Mouse (Mus musculus): ENCODE data around the gene Tor4a. TPM values are rescaled to one million over a fixed set of nuclear protein-coding genes. Genes with fewer than 3 reads are reported as not detected.

The Tor4a gene
- total RNA-seq, 1 experiment from 2014 or later, result 50.0 TPM

GRCm38 (mm10) chr2:25145346-25145745, 51.3 kb downstream of the Tor4a start:
- ATAC-seq (ENCODE audit: extremely low read depth, insufficient number of reproducible peaks, low FRiP score, poor library complexity, severe bottlenecking), result no peak

Other genes with a start within 250 kb of the Tor4a start
- gene Zmynd19, start 247.1 kb downstream of the Tor4a start, total RNA-seq (2017), result 3.6 and 4.5 TPM in 2 replicates
- gene Dph7, start 234.5 kb downstream of the Tor4a start, total RNA-seq (2017), result 10.1 and 11.3 TPM in 2 replicates
- gene Mrpl41, start 221.8 kb downstream of the Tor4a start, total RNA-seq (2017), result 45.7 and 55.7 TPM in 2 replicates
- 194 and 205 TPM in 2 replicates for gene Pnpla7, start 220.9 kb downstream of the Tor4a start, total RNA-seq (2017)
- 21.5 and 22.8 TPM in 2 replicates for gene Nsmf, start 142.5 kb downstream of the Tor4a start, total RNA-seq (2017)
- gene Entpd8, start 116.6 kb downstream of the Tor4a start, total RNA-seq (2017), result not detected in 2 replicates
- not detected in 2 replicates for gene Noxa1, start 101.7 kb downstream of the Tor4a start, total RNA-seq (2017)
- gene Nrarp, start 16.1 kb downstream of the Tor4a start, total RNA-seq (2017), result 1.7 and 3.6 TPM in 2 replicates
- gene Nelfb, start 14.6 kb upstream of the Tor4a start, total RNA-seq (2017), result 95.0 and 104 TPM in 2 replicates
- gene Stpg3, start 17.8 kb upstream of the Tor4a start, total RNA-seq (2017), result not detected in 2 replicates
- not detected in 2 replicates for gene Fam166a, start 21.9 kb upstream of the Tor4a start, total RNA-seq (2017)
- gene Tubb4b, start 27.8 kb upstream of the Tor4a start, total RNA-seq (2017), result 222 and 223 TPM in 2 replicates
- gene Slc34a3, start 37.5 kb upstream of the Tor4a start, total RNA-seq (2017), result not detected in 2 replicates
- gene Rnf224, start 39.9 kb upstream of the Tor4a start, total RNA-seq (2017), result not detected in 2 replicates
- gene Rnf208, start 45.4 kb upstream of the Tor4a start, total RNA-seq (2017), result 0.58 TPM in 1 of 2 replicates, not detected in the other
- gene Cysrt1, start 45.6 kb upstream of the Tor4a start, total RNA-seq (2017), result 1.0 TPM in 1 of 2 replicates, not detected in the other
- 6.1 and 8.7 TPM in 2 replicates for gene AL732309.1, start 50.0 kb upstream of the Tor4a start, total RNA-seq (2017)
- 6.9 and 16.7 TPM in 2 replicates for gene Tmem203, start 58.6 kb upstream of the Tor4a start, total RNA-seq (2017)
- 4.9 and 6.9 TPM in 2 replicates for gene Tprn, start 65.7 kb upstream of the Tor4a start, total RNA-seq (2017)
- 31.0 and 33.0 TPM in 2 replicates for gene Ssna1, start 75.6 kb upstream of the Tor4a start, total RNA-seq (2017)
- 49.5 and 82.2 TPM in 2 replicates for gene Anapc2, start 75.6 kb upstream of the Tor4a start, total RNA-seq (2017)
- not detected in 2 replicates for gene Tmem210, start 91.3 kb upstream of the Tor4a start, total RNA-seq (2017)
- not detected in 2 replicates for gene Lrrc26, start 93.0 kb upstream of the Tor4a start, total RNA-seq (2017)
- gene Grin1, start 122.3 kb upstream of the Tor4a start, total RNA-seq (2017), result not detected in 2 replicates
- gene Man1b1, start 135.5 kb upstream of the Tor4a start, total RNA-seq (2017), result 49.2 and 79.5 TPM in 2 replicates
- 24.7 and 25.5 TPM in 2 replicates for gene Dpp7, start 159.5 kb upstream of the Tor4a start, total RNA-seq (2017)
- gene Uap1l1, start 168.8 kb upstream of the Tor4a start, total RNA-seq (2017), result 8.7 and 11.7 TPM in 2 replicates
- gene Sapcd2, start 175.4 kb upstream of the Tor4a start, total RNA-seq (2017), result not detected in 2 replicates
- gene Entpd2, start 199.0 kb upstream of the Tor4a start, total RNA-seq (2017), result not detected in 2 replicates
- gene Npdc1, start 202.5 kb upstream of the Tor4a start, total RNA-seq (2017), result not detected in 2 replicates
- 4.0 and 4.5 TPM in 2 replicates for gene Fut7, start 226.4 kb upstream of the Tor4a start, total RNA-seq (2017)
- 15.7 and 21.4 TPM in 2 replicates for gene Abca2, start 231.8 kb upstream of the Tor4a start, total RNA-seq (2017)